Mouse (Mus musculus): Measurements from ENCODE around the gene Coq10a. TPM values are rescaled to one million over a fixed set of nuclear protein-coding genes. Genes with fewer than 3 reads are reported as not detected.

Coq10a gene
- 67.8 TPM for polyA plus RNA-seq (2015; fragmentation: Illumina TruSeq; extraction: RNeasy Lipid Tissue Mini Kit (QIAGEN cat#74804); ENCODE audit: low read depth, low replicate concordance)

DNA sequence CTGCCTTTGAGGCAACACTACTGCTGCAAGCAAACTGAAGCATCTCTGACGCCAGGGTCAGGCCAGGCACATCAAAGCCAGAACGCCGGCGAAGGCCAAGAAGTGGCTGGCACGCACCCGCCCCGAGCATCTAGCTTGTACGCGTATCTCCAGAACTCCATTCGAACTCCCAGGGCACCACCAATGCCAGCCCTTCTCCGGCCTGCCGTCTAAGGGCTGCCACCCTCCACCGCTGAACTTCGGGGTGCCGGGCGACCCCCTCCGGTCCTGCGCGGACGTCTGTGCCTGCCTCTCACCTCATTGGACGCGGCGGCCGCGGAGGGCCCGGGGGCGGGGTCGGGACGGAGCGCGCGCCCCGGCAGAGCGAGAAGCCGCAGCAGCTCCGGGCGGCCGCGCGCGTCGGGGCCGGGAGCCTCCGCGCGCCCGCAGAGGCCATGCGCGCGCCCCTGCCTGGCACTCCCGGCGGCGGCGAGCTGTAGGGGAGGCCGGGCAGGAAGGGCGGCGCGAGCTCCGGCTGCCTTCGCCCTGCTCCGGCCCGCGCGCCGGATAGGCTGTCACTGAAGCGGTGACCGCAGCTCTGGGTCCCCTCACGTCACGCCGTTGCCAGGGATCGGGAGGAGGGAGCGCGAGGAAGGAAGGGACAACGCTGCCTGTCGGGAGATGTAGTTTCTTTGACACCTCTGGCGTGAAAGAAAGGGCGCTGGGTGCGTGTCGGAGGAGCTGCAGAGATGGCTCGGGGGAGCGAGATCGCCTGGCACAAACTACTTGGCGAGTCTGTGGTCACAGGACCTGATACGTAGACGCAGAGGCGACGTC, at the start of gene Coq10a:
TSS of gene Coq10a (minus strand) at position 596 of the 816 bp plus-strand sequence.

DNA sequence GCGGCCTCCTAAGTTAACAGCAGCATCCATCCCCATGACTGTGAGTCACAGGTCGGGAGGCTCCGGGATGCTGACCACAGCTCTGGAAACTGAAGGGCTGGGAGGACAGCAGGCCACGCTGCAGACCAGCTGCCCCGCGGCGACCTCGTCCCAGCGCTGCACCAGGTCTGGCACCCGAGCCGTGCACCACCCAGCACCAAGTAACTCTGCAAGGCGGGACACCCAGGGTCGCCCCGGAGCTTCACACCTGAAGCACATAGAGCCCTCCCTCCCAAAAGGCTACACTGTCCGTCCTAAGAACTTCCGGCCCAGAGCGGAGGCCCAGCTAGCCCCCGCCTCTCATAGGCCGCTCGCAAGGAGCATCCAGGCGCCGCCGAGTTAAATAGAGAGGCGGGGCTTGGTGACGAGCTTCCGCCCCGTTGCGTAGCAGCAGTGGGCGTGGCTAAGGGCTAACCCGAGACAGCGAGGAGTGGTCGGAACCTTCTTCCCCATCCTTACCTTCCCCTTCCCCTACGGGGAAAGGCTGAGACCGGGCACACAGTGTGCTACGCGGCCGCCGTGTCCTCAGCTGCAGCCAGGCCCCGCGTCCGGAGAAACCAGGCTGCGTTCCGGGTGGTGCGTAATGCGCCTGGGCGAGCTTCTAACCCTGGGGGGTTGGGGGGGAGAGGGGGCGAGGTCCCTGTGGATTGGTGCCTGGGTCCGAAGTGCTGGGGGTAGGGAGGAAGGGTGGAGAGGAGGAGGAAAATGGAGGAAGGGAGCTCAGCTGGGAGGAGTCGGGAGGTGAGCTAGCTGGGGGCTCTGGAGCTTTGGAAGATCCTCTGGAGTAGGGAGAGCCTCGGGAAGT, 42.6 kb upstream of the Coq10a start, which contains the start of the genes Nabp2 and Rnf41:
TSS of gene Nabp2 (minus strand) at position 282 of the 844 bp plus-strand sequence.
TSS of gene Rnf41 (plus strand) at position 447 of the 844 bp plus-strand sequence.

DNA sequence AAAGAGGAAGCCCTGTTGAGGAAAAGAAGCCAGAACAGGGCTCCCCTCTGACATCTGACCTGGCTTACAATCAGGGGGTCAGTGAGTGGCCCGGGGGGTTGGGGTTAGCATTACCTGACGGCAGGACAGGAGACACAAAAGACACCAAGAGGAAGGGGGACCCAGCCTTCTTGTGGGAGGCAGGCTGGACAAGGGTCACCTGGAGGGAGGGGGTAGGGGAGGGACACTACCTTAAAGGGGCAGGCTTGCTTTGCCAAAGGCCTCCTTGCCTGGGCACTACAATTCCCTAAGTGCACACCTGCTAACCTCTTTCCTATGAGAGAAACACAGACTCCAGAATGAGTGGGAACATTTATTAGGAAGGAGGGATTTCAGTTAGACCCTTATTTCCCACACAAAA, 32.3 kb upstream of the Coq10a start, which contains the start of gene Slc39a5:
TSS of gene Slc39a5 (minus strand) at position 174 of the 400 bp plus-strand sequence.

DNA sequence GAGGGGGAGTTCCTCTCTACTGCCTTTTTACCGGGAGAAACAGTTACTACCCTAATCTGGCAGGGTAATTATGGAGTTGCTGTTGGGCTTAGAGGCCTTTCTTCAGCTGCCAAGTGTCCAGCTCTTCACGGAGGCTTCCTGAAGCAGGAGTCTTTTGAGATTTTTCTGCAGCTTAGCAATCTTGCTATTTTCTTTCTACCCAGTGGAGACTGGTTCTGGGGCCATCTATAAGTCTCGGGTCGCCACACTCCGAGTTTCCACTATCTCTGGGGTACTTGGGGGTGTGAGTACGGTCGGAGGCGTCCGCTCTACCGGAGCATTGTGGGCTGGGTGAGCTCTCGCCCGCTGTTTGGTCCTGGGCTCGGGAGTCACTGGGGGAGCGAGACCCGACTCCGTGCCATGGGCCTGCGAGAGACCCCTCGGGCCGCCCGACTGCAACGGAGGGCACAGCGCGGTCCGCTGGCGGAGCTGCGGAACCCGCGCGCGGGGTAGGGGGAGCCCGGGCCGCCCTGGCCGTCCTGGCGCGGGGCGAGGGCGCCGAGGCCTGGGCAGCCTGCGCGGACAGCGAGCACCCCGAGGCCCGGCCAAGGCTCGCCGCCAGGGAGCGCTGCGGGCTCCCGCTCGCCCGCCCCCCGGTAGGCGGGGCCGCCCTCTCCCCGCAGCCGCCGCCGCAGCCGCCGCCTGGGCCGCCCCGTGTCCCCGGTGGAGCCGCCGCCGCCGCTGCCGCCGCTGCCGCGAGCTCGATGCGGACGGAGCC, 7.8 kb upstream of the Coq10a start, which contains the start of gene Ankrd52:
TSS of gene Ankrd52 (plus strand) at position 661 of the 757 bp plus-strand sequence.

DNA sequence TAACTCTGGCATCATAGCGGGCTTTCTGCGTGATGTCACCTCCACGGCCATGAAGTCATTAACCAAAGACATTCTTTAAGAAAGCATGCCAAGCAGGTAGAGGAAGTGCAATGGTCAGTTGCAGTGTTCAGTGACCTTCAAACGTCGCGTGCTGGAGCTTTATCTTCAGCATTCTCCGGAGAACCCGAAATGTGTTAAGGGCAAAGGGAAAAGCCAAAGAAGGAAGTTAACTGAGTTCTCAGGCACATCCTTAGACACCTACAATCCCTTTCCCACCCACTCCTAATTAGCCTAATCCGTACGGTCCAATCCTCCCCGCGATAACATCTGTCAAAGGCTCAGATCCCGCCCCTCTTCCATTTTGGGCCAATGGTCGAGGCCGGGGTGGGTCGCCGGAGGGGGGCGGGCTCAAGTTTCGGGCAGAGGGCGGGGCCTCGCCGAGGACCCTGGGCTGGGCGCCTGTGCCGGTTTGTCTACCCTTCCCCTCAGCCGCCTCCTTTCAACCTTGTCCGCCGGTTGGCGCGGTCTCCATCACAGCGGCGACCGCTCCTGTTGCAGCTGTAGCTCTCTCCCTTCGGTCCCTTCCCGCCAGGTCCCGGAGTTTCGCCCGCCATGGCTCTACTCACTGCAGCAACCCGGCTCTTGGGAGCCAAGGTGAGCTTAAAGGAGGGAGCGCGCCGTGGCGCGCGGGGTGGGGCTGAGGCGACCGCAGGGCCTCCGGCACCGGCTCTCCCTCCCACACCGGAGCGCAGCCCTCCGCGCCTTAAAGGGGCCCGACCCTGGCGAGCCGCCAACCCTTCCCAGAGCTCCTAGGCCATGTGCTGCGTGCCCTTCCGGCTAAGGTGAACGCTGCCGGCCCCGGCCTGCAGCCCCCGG, 31.3 kb downstream of the Coq10a start, which contains the start of gene Cs:
TSS of gene Cs (plus strand) at position 429 of the 876 bp plus-strand sequence.

DNA sequence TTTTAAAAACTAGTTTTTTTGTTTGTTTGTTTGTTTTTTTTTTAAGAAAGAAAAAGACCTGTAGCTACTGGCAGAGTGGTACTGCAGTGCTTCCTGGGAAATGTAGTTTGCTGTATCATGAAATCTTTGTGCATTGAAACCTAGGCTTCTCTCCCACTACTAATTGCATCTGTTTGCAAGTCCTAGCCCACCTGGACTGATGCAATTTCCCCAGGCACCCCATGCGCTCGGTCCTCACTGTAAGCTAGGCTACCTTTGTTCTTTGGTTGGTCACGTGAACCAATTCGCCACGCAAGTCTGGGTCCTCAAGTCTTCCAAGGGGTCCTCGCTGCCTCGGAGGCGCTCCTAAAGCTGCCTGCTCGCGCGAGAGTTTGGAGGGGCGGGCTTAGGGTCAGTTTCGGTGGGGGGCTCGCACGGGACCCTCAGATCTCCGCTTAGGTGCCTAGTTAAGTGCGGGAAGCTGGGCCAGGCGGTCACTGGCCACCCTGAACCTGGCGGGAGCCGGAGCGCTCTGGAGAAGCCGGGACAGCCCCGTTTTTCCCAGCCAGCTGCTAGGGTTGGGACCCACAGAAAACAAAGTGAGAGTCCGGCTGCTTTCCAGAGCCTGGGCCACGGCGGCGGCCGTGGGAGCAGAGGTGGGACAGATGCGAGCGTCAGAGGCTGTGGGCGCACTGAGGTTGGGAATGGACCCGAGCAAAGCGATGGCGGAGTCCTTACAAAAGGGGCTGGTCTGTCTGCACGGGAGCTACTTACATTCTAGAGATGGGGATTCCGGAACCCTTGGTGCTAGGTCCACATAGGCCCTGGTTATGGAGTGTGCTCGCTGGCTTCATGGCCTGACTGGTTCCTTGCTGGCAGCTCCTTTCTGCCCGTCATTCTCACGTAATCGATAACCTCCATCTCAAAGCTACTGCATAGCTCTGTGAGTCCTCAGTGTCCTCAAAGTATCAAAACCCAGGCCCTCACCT, 46.4 kb downstream of the Coq10a start, which contains the start of gene Cnpy2:
TSS of gene Cnpy2 (plus strand) at position 319 of the 968 bp plus-strand sequence.

Other genes starting within 250 kb of the Coq10a start
- gene Rbms2, start 188.7 kb downstream of the Coq10a start, polyA plus RNA-seq (2015; fragmentation: Illumina TruSeq; extraction: RNeasy Lipid Tissue Mini Kit (QIAGEN cat#74804); ENCODE audit: low read depth, low replicate concordance) = 11.2 TPM
- 39.5 TPM for gene Gls2, start 174.5 kb downstream of the Coq10a start, polyA plus RNA-seq (2015; fragmentation: Illumina TruSeq; extraction: RNeasy Lipid Tissue Mini Kit (QIAGEN cat#74804); ENCODE audit: low read depth, low replicate concordance)
- gene Spryd4, start 157.2 kb downstream of the Coq10a start, polyA plus RNA-seq (2015; fragmentation: Illumina TruSeq; extraction: RNeasy Lipid Tissue Mini Kit (QIAGEN cat#74804); ENCODE audit: low read depth, low replicate concordance) = 11.4 TPM
- not detected for gene Mip, start 143.2 kb downstream of the Coq10a start, polyA plus RNA-seq (2015; fragmentation: Illumina TruSeq; extraction: RNeasy Lipid Tissue Mini Kit (QIAGEN cat#74804); ENCODE audit: low read depth, low replicate concordance)
- 4.7 TPM for gene Timeless, start 136.9 kb downstream of the Coq10a start, polyA plus RNA-seq (2015; fragmentation: Illumina TruSeq; extraction: RNeasy Lipid Tissue Mini Kit (QIAGEN cat#74804); ENCODE audit: low read depth, low replicate concordance)
- gene Apon, start 114.9 kb downstream of the Coq10a start, polyA plus RNA-seq (2015; fragmentation: Illumina TruSeq; extraction: RNeasy Lipid Tissue Mini Kit (QIAGEN cat#74804); ENCODE audit: low read depth, low replicate concordance) = not detected
- not detected for gene Apof, start 100.3 kb downstream of the Coq10a start, polyA plus RNA-seq (2015; fragmentation: Illumina TruSeq; extraction: RNeasy Lipid Tissue Mini Kit (QIAGEN cat#74804); ENCODE audit: low read depth, low replicate concordance)
- gene Stat2, start 98.4 kb downstream of the Coq10a start, polyA plus RNA-seq (2015; fragmentation: Illumina TruSeq; extraction: RNeasy Lipid Tissue Mini Kit (QIAGEN cat#74804); ENCODE audit: low read depth, low replicate concordance) = 22.9 TPM
- gene Il23a, start 70.2 kb downstream of the Coq10a start, polyA plus RNA-seq (2015; fragmentation: Illumina TruSeq; extraction: RNeasy Lipid Tissue Mini Kit (QIAGEN cat#74804); ENCODE audit: low read depth, low replicate concordance) = 0.46 TPM
- gene Pan2, start 65.7 kb downstream of the Coq10a start, polyA plus RNA-seq (2015; fragmentation: Illumina TruSeq; extraction: RNeasy Lipid Tissue Mini Kit (QIAGEN cat#74804); ENCODE audit: low read depth, low replicate concordance) = 13.7 TPM
- 94.6 TPM for gene Cnpy2, start 46.5 kb downstream of the Coq10a start, polyA plus RNA-seq (2015; fragmentation: Illumina TruSeq; extraction: RNeasy Lipid Tissue Mini Kit (QIAGEN cat#74804); ENCODE audit: low read depth, low replicate concordance)
- 216 TPM for gene Cs, start 31.3 kb downstream of the Coq10a start, polyA plus RNA-seq (2015; fragmentation: Illumina TruSeq; extraction: RNeasy Lipid Tissue Mini Kit (QIAGEN cat#74804); ENCODE audit: low read depth, low replicate concordance)
- gene Ankrd52, start 8.1 kb upstream of the Coq10a start, polyA plus RNA-seq (2015; fragmentation: Illumina TruSeq; extraction: RNeasy Lipid Tissue Mini Kit (QIAGEN cat#74804); ENCODE audit: low read depth, low replicate concordance) = 25.4 TPM
- gene Slc39a5, start 32.2 kb upstream of the Coq10a start, polyA plus RNA-seq (2015; fragmentation: Illumina TruSeq; extraction: RNeasy Lipid Tissue Mini Kit (QIAGEN cat#74804); ENCODE audit: low read depth, low replicate concordance) = 0.57 TPM
- gene Nabp2, start 42.5 kb upstream of the Coq10a start, polyA plus RNA-seq (2015; fragmentation: Illumina TruSeq; extraction: RNeasy Lipid Tissue Mini Kit (QIAGEN cat#74804); ENCODE audit: low read depth, low replicate concordance) = 120 TPM
- gene Rnf41, start 42.7 kb upstream of the Coq10a start, polyA plus RNA-seq (2015; fragmentation: Illumina TruSeq; extraction: RNeasy Lipid Tissue Mini Kit (QIAGEN cat#74804); ENCODE audit: low read depth, low replicate concordance) = 73.7 TPM
- gene Smarcc2, start 90.3 kb upstream of the Coq10a start, polyA plus RNA-seq (2015; fragmentation: Illumina TruSeq; extraction: RNeasy Lipid Tissue Mini Kit (QIAGEN cat#74804); ENCODE audit: low read depth, low replicate concordance) = 140 TPM
- gene Myl6, start 125.1 kb upstream of the Coq10a start, polyA plus RNA-seq (2015; fragmentation: Illumina TruSeq; extraction: RNeasy Lipid Tissue Mini Kit (QIAGEN cat#74804); ENCODE audit: low read depth, low replicate concordance) = 1,213 TPM
- gene Myl6b, start 129.7 kb upstream of the Coq10a start, polyA plus RNA-seq (2015; fragmentation: Illumina TruSeq; extraction: RNeasy Lipid Tissue Mini Kit (QIAGEN cat#74804); ENCODE audit: low read depth, low replicate concordance) = 33.8 TPM
- gene Esyt1, start 156.9 kb upstream of the Coq10a start, polyA plus RNA-seq (2015; fragmentation: Illumina TruSeq; extraction: RNeasy Lipid Tissue Mini Kit (QIAGEN cat#74804); ENCODE audit: low read depth, low replicate concordance) = 8.8 TPM
- 13.1 TPM for gene Zc3h10, start 178.8 kb upstream of the Coq10a start, polyA plus RNA-seq (2015; fragmentation: Illumina TruSeq; extraction: RNeasy Lipid Tissue Mini Kit (QIAGEN cat#74804); ENCODE audit: low read depth, low replicate concordance)
- gene Rpl41, start 180.3 kb upstream of the Coq10a start, polyA plus RNA-seq (2015; fragmentation: Illumina TruSeq; extraction: RNeasy Lipid Tissue Mini Kit (QIAGEN cat#74804); ENCODE audit: low read depth, low replicate concordance) = 1,818 TPM
- gene Pa2g4, start 197.0 kb upstream of the Coq10a start, polyA plus RNA-seq (2015; fragmentation: Illumina TruSeq; extraction: RNeasy Lipid Tissue Mini Kit (QIAGEN cat#74804); ENCODE audit: low read depth, low replicate concordance) = 67.6 TPM
- gene Erbb3, start 220.7 kb upstream of the Coq10a start, polyA plus RNA-seq (2015; fragmentation: Illumina TruSeq; extraction: RNeasy Lipid Tissue Mini Kit (QIAGEN cat#74804); ENCODE audit: low read depth, low replicate concordance) = 6.3 TPM

Data from brain, adult 10 weeks (tissue).